Mouse (Mus musculus) right cerebral cortex, postnatal 14 days (tissue): ENCODE results near the gene Olfr620.

ENCODE experiments used
- DNase-seq: peaks from one replicate; pipeline ENCODE4 v3.0.0; 2022

The Olfr620 gene

DNA sequence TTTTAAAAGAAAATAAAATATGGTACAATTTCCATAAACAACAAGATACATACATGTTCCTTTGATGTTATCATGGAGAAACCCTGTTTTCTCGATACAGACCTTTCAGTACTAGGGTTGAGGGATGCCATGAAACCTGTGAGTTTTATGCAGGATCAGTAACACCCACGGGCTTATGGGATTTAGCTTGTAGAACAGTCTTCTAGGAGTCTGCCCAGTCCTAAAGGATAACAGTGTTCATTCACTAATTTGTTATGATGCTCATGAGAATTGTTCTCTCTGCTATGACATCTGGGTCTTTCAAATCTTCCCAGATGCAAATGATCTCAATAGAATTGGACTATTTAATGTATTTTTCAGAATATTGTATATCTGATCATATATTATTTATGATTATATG, at the start of gene Olfr620:
Gene Olfr620, minus strand, starts transcription at position 101 of the 400 bp plus-strand sequence.
- DNase-seq, result no peak

DNA sequence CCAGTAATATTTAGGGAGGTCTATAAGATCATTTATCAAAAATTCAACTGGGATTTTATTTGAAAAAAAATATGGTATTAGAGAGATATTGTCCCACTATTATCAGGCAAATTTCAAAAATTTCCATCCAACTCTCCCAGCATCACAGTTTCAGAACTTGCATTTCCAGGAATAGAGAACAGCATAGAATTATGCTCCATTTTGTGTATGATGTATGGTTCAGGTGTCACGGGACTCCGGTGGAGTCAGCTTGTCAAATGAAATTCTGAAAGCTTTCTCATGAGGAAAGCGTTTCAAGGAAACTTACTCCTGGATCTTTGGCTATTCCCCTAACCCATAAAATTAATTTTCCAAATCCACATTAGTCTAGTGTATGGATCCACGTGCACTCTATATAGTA, 31.7 kb upstream of the Olfr620 start:
- no peak for DNase-seq

DNA sequence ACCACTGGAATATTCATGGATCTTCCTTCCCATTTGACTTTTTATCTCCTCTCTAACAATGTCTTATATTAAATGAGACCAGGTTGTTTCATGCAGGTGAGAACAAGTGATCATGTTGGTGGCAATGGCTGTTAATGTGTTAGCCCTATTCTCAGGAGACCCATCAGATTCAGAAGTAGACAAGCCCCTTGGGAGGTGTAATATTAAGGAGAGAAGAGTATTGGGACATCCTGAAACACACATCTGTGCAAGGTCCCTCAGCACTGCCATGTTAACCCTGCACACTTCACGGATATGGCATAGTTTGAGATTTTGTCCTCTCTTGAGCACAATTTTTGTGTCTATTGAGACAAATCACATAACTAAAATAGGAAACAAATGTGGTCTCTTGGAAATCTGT, 30.3 kb upstream of the Olfr620 start, which contains the start of gene Olfr622:
Gene Olfr622, minus strand, starts transcription at position 101 of the 400 bp plus-strand sequence.
- no peak for DNase-seq

DNA sequence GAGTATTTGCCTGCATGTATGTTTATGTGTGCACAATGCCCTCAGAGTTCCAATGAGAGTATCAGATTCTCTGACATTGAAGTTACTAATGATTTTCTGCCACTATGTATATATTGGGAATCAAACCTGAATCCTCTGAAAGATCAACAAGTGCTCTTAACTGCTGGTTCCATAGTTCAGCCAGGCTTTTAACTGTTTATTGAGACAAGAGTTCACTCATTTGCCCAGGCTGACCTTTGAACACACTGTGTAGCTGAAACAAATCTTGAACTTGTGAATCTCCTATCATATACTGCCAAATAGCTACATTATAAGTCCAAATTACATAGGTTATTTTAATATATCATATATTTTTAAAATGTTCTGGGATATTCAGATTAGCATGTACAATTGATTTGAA, 24.5 kb upstream of the Olfr620 start:
- no peak for DNase-seq

DNA sequence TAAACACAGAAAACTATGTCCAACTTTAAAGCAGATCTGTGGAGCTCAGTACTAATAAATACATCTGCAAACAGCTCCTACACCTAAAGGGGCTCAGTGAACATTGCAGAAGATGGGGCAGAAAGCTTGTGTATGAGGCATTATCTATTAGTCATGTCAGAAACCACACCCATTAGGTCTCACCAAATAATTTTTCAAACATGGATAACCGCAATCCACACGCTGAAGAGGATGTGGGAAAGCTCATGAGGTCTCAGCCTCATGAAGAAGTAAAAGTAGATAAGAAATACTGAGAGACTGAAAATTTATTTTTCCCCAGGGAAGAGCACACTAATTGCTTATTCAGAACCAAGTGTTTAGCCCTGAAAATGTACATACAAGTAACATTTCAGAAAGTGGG, 4.9 kb downstream of the Olfr620 start:
- DNase-seq, result no peak

DNA sequence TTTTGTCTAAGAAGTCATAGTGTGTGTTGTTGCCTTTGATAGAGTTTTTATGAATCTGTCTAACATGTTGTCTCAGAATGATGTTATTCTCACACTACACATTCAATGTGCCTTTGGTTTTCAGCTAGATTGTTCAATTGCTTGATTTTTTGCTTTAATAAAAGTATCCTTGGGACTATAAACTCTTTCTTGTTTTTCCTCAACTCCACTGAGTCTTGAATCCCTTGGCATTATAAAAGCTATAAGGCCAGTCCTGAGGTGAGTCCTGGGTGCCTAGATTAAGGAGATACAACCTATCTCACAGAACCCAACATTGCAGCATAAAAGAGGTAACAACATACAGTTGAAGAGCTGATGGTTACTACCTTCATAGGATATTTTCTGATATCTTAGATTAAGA, 12.1 kb downstream of the Olfr620 start, which contains the start of gene Olfr619:
Gene Olfr619, plus strand, starts transcription at position 301 of the 400 bp plus-strand sequence.
- no peak for DNase-seq

DNA sequence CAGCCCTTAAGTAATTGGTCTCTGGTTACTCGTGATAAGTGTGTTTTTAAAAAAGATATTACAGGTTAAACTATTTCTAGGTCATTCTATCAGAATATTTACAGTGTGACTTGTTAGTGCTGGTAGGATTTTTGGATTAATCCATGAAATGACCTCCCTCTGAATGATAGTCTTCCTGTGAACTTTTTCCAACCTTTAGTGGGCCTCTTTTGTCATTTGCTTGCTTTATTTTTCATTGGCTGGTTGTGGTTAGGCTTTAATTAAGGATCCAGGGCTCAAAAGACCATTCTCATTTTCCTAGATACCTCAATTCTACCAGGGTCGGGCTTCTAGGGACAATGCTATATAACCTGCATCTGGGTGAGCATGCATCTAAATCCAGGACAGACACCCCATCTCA, 22.5 kb downstream of the Olfr620 start, which contains the start of gene Olfr618:
Gene Olfr618, plus strand, starts transcription at position 301 of the 400 bp plus-strand sequence.
- DNase-seq, result no peak

DNA sequence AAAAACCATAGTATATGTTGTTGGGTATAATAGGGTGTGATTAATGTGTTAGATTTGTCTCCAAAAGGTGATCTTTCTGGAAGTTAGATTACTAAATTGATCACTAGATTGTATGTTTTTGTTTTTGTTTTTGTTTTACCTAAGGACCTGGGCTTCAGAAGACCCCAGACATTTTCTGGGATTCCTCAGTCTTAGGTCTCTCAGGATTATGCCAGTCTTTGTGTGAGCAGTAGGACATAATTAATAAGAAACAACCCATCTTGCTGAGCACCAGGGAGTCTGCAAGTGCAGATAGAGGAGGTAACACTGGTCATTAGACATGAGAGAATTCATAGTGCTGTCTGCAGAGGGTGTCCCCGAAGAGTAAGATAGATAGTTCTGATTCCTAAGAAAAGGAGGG, 39.6 kb downstream of the Olfr620 start, which contains the start of gene Olfr617:
Gene Olfr617, plus strand, starts transcription at position 301 of the 400 bp plus-strand sequence.
- no peak for DNase-seq

DNA sequence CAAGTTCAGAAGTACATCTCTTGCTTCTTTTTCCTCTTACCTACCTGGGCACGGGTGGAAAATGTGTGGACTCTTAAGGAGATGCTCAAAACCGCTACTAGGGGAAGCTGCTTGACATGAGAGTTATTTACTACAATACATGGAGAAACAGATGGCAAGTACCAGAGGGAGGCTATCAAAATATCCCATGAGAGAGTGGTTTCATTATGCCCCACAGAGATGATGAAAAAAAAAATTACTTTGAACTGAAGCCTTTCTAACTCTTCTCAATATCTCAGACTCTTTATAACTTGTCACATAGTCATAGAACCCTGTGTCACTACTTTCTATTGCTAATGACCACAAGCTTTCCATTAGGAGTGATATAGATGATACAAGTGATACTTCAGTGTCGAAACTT, 43.3 kb downstream of the Olfr620 start, which contains the start of gene Olfr616:
Gene Olfr616, minus strand, starts transcription at position 101 of the 400 bp plus-strand sequence.
- DNase-seq, result no peak

DNA sequence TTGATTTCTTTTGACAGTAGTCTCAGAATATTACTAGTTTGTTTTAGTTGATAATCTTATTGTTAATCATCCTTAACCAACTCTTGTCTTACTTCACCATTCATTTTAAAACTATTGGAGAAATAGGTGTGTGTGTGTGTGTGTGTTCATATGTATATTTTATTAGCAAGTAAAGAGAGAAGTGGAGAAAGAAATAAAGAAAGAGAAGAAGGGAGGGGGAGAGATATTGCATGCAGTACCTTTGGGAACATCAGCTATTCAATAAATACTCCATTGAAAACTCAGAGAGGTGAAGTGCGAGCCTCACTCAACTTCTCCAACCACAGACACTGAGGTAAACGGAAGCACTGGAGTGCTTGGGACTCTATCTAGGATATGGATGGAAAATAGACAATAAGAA, 56.6 kb downstream of the Olfr620 start, which contains the start of gene Olfr615:
Gene Olfr615, plus strand, starts transcription at position 301 of the 400 bp plus-strand sequence.
- DNase-seq, result no peak
